Mouse (Mus musculus) intestine, embryonic 14.5 days (tissue): ENCODE data around the gene Gm13272. TPM values are rescaled to one million over a fixed set of nuclear protein-coding genes. Genes with fewer than 3 reads are reported as not detected.
"Not testable (repeated sequence)": the region's sequence is repeated elsewhere in the genome, so short reads cannot be mapped to it uniquely, and the experiment has no call there.

ENCODE experiments used
- ATAC-seq: fragments of 200-750 bp; cut with Nextera tagmentation; replicated peaks from 2 replicates; pipeline ENCODE4 v1.8.0; 2017; ENCODE audit warnings: low read depth, moderate number of reproducible peaks, moderate TSS enrichment, moderate library complexity; ENCODE audit not compliant: low FRiP score, low TSS enrichment
- DNase-seq: peaks from one replicate; pipeline ENCODE4 v3.0.0-alpha.2; 2018; ENCODE audit warnings: low spot score
- H3K27ac ChIP-seq: fragments of 300-500 bp; sonication (generic); 2 replicates; pipeline ENCODE4 v1.5.1; 2014; ENCODE audit warnings: low read depth, mild to moderate bottlenecking, control low read depth
- H3K27me3 ChIP-seq: fragments of 300-500 bp; sonication (generic); replicated peaks from 2 replicates; pipeline ENCODE4 v1.6.1; 2014; ENCODE audit warnings: low read length, control low read depth; ENCODE audit not compliant: control insufficient read depth, insufficient read depth
- H3K36me3 ChIP-seq: fragments of 300-500 bp; sonication (generic); 2 replicates; pipeline ENCODE4 v1.6.1; 2014; ENCODE audit warnings: low read length, control low read depth; ENCODE audit not compliant: control insufficient read depth, insufficient read depth
- H3K4me1 ChIP-seq: fragments of 300-500 bp; sonication (generic); replicated peaks from 2 replicates; pipeline ENCODE4 v1.6.1; 2014; ENCODE audit warnings: low read length, control low read depth, mixed read lengths; ENCODE audit not compliant: control insufficient read depth, insufficient read depth
- H3K4me2 ChIP-seq: fragments of 300-500 bp; sonication (generic); 2 replicates; pipeline ENCODE4 v1.6.1; 2014; ENCODE audit warnings: low read length
- H3K4me3 ChIP-seq: fragments of 300-500 bp; sonication (generic); 2 replicates; pipeline ENCODE4 v1.5.1; 2014; ENCODE audit warnings: low read depth, low read length, control low read depth, mixed read lengths
- H3K9ac ChIP-seq: fragments of 300-500 bp; sonication (generic); 2 replicates; pipeline ENCODE4 v1.6.1; 2014; ENCODE audit warnings: mild to moderate bottlenecking, low read length
- H3K9me3 ChIP-seq: fragments of 300-500 bp; sonication (generic); 2 replicates; pipeline ENCODE4 v1.6.1; 2016; ENCODE audit warnings: low read length, control low read depth; ENCODE audit not compliant: control insufficient read depth
- WGBS: fragments of 180-500 bp; shearing (Covaris S2); extraction: QIAGEN DNeasy Blood & Tissue Kit; methylation state at CpG from one replicate; pipeline ENCODE4 v1.1.7; 2014; 5-methylcytosine and 5-hydroxymethylcytosine counted together
- polyA plus RNA-seq: library from polyadenylated mRNA; unstranded; fragments of >200 nt; fragmentation: Nextera tagmentation; extraction: Ambion mirVana; gene quantifications from 2 replicates; pipeline ENCODE4 v1.2.1, GENCODE M21; 2014

The Gm13272 gene
- polyA plus RNA-seq, 1 experiment from 2014 or later = 0.23 TPM

- not testable (repeated sequence) for H3K9me3 ChIP-seq, H3K36me3 ChIP-seq, H3K4me1 ChIP-seq, H3K27me3 ChIP-seq, ATAC-seq
- Histone ChIP-seq H3K4me3 (peak overlapping the region; percentile 46), H3K9ac (peak overlapping the region; percentile 53), H3K4me2 (peak overlapping the region; percentile 59), H3K27ac (peak overlapping the region; percentile 89)
- DNase-seq = peak; percentile 79
- 10% methylated on average over 28 of the region's 31 CpGs for WGBS
These were observed 22.8 kb upstream of the Gm13272 start for GRCm38 (mm10) chr4:88756581-88757513.

GRCm38 (mm10) chr4:88757628-88758031 is 22.0 kb upstream of the Gm13272 start:
- ATAC-seq = peak; percentile 100
- 0% methylated on average over 17 of the region's 21 CpGs for WGBS
- not testable (repeated sequence) for H3K36me3 ChIP-seq, H3K4me1 ChIP-seq, H3K9ac ChIP-seq, H3K27me3 ChIP-seq, H3K9me3 ChIP-seq
- Histone ChIP-seq H3K4me3 (peak overlapping the region; percentile 46), H3K4me2 (peak overlapping the region; percentile 59), H3K27ac (peak overlapping the region; percentile 89)
- DNase-seq = peak; percentile 84

- not testable (repeated sequence) for DNase-seq, H3K27ac ChIP-seq, H3K4me3 ChIP-seq, H3K27me3 ChIP-seq, H3K4me1 ChIP-seq, H3K4me2 ChIP-seq, H3K9me3 ChIP-seq, ATAC-seq, H3K36me3 ChIP-seq, H3K9ac ChIP-seq
- 77% methylated on average over 9 of the region's 9 CpGs for WGBS
These were observed 20.9 kb upstream of the Gm13272 start for GRCm38 (mm10) chr4:88758751-88759150.

GRCm38 (mm10) chr4:88759610-88760268 is 19.9 kb upstream of the Gm13272 start, which contains the start of gene Gm13283:
TSS of gene Gm13283 (plus strand) at chr4:88760119.
- WGBS = 26% methylated on average over 9 of the region's 14 CpGs
- H3K9ac ChIP-seq, DNase-seq, H3K4me1 ChIP-seq, H3K27me3 ChIP-seq, H3K9me3 ChIP-seq, H3K36me3 ChIP-seq, ATAC-seq: not testable (repeated sequence)
- Histone ChIP-seq H3K4me3 (peak within 1 kb of the TSS; percentile 23), H3K27ac (peak within 1 kb of the TSS; percentile 47; the same call in 1 of the 2 replicates), H3K4me2 (peak within 1 kb of the TSS; percentile 36)

GRCm38 (mm10) chr4:88760431-88760830 is 19.2 kb upstream of the Gm13272 start:
- H3K27me3 ChIP-seq, H3K36me3 ChIP-seq, H3K9ac ChIP-seq, ATAC-seq, H3K4me1 ChIP-seq, H3K9me3 ChIP-seq, DNase-seq: not testable (repeated sequence)
- Histone ChIP-seq H3K4me2 (peak overlapping the region; percentile 36), H3K27ac (peak overlapping the region; percentile 47; the same call in 1 of the 2 replicates), H3K4me3 (peak overlapping the region; percentile 23)
- 0% methylated on average over 24 of the region's 28 CpGs for WGBS

GRCm38 (mm10) chr4:88761776-88762175 is 17.9 kb upstream of the Gm13272 start:
- not testable (repeated sequence) for H3K4me1 ChIP-seq, H3K4me2 ChIP-seq, ATAC-seq, H3K36me3 ChIP-seq, H3K9me3 ChIP-seq, H3K27ac ChIP-seq, H3K4me3 ChIP-seq, H3K27me3 ChIP-seq, H3K9ac ChIP-seq, DNase-seq
- WGBS = 47% methylated on average over 6 of the region's 8 CpGs

GRCm38 (mm10) chr4:88762341-88762740 is 17.3 kb upstream of the Gm13272 start:
- DNase-seq, H3K4me3 ChIP-seq, H3K4me2 ChIP-seq, H3K9me3 ChIP-seq, H3K36me3 ChIP-seq, ATAC-seq, H3K9ac ChIP-seq, H3K27me3 ChIP-seq, H3K27ac ChIP-seq, H3K4me1 ChIP-seq: not testable (repeated sequence)
- 56% methylated on average over 9 of the region's 9 CpGs for WGBS

GRCm38 (mm10) chr4:88763384-88764018 is 16.1 kb upstream of the Gm13272 start:
- DNase-seq = peak; percentile 69
- H3K27me3 ChIP-seq, H3K9me3 ChIP-seq, ATAC-seq, H3K36me3 ChIP-seq, H3K27ac ChIP-seq, H3K4me1 ChIP-seq: not testable (repeated sequence)
- WGBS = 3% methylated on average over 28 of the region's 42 CpGs
- Histone ChIP-seq H3K4me3 (peak overlapping the region; percentile 32), H3K9ac (0 out of 2 replicates have a peak overlapping the region, but pooled peaks have one; percentile 27), H3K4me2 (peak overlapping the region; percentile 42)
